Mouse (Mus musculus): ENCODE results near the gene Svs6. TPM values are rescaled to one million over a fixed set of nuclear protein-coding genes. Genes with fewer than 3 reads are reported as not detected.
"Not testable (repeated sequence)": the region's sequence is repeated elsewhere in the genome, so short reads cannot be mapped to it uniquely, and the experiment has no call there.

Gene Svs6
- not detected in 2 replicates for polyA plus RNA-seq (2015; fragmentation: Nextera tagmentation; extraction: Ambion mirVana)

GRCm38 (mm10) chr2:164316451-164316850 is at the start of gene Svs6:
TSS of gene Svs6 (plus strand) at chr2:164316751.
- not testable (repeated sequence) for ATAC-seq; H3K4me2 ChIP-seq; H3K9ac ChIP-seq; H3K4me1 ChIP-seq; H3K9me3 ChIP-seq (replicated peaks); H3K36me3 ChIP-seq (ENCODE audit: poor library complexity, severe bottlenecking); H3K4me3 ChIP-seq; H3K27ac ChIP-seq; H3K27me3 ChIP-seq
- WGBS = 76% methylated on average over 1 of the region's 1 CpGs

GRCm38 (mm10) chr2:164278359-164278758 is 38.2 kb upstream of the Svs6 start, which contains the start of gene Svs4:
TSS of gene Svs4 (minus strand) at chr2:164278459.
- H3K36me3 ChIP-seq (ENCODE audit: poor library complexity, severe bottlenecking) = no peaks in the 10 kb centered on the region
- WGBS = 98% methylated on average over 4 of the region's 4 CpGs
- H3K4me3 ChIP-seq = no peak within 1 kb of the TSS
- no peaks in the 10 kb centered on the region for H3K4me1 ChIP-seq
- no peak within 1 kb of the TSS for H3K4me2 ChIP-seq
- no peaks in the 10 kb centered on the region for H3K9me3 ChIP-seq (replicated peaks)
- no peaks in the 10 kb centered on the region for H3K27me3 ChIP-seq
- no peak for ATAC-seq
- no peak within 1 kb of the TSS for H3K27ac ChIP-seq
- H3K9ac ChIP-seq = no peak within 1 kb of the TSS

GRCm38 (mm10) chr2:164288968-164289367 is 27.6 kb upstream of the Svs6 start, which contains the start of gene Svs3a:
TSS of gene Svs3a (plus strand) at chr2:164289268.
- WGBS = 92% methylated on average over 1 of the region's 1 CpGs

GRCm38 (mm10) chr2:164312599-164312998 is 4.0 kb upstream of the Svs6 start:
- H3K4me3 ChIP-seq = no peak overlapping the region
- no peak overlapping the region for H3K9ac ChIP-seq
- no peak for ATAC-seq
- no peaks in the 10 kb centered on the region for H3K36me3 ChIP-seq (ENCODE audit: poor library complexity, severe bottlenecking)
- H3K27ac ChIP-seq = no peak overlapping the region
- no peaks in the 10 kb centered on the region for H3K27me3 ChIP-seq
- no peak overlapping the region for H3K4me2 ChIP-seq
- no peaks in the 10 kb centered on the region for H3K4me1 ChIP-seq
- no peaks in the 10 kb centered on the region for H3K9me3 ChIP-seq (replicated peaks)
- WGBS = 85% methylated on average over 5 of the region's 5 CpGs

More at GRCm38 (mm10) chr2:164288968-164289367, 27.6 kb upstream of the Svs6 start, which contains the start of gene Svs3a:
- H3K4me1 ChIP-seq; H3K9me3 ChIP-seq (replicated peaks); ATAC-seq; H3K4me2 ChIP-seq; H3K4me3 ChIP-seq; H3K27me3 ChIP-seq; H3K9ac ChIP-seq; H3K36me3 ChIP-seq (ENCODE audit: poor library complexity, severe bottlenecking); H3K27ac ChIP-seq: not testable (repeated sequence)

GRCm38 (mm10) chr2:164315460-164315859 is 1.1 kb upstream of the Svs6 start:
- not testable (repeated sequence) for ATAC-seq, H3K4me1 ChIP-seq

GRCm38 (mm10) chr2:164320983-164321382 is 4.4 kb downstream of the Svs6 start:
- H3K36me3 ChIP-seq (ENCODE audit: poor library complexity, severe bottlenecking) = no peaks in the 10 kb centered on the region
- H3K9ac ChIP-seq = no peak overlapping the region
- no peaks in the 10 kb centered on the region for H3K4me1 ChIP-seq
- ATAC-seq = no peak
- 85% methylated on average over 6 of the region's 6 CpGs for WGBS
- H3K27ac ChIP-seq = no peak overlapping the region
- no peak overlapping the region for H3K4me3 ChIP-seq
- no peaks in the 10 kb centered on the region for H3K9me3 ChIP-seq (replicated peaks)
- no peak overlapping the region for H3K4me2 ChIP-seq
- H3K27me3 ChIP-seq = no peaks in the 10 kb centered on the region

More at GRCm38 (mm10) chr2:164315460-164315859, 1.1 kb upstream of the Svs6 start:
- H3K9ac ChIP-seq; H3K4me2 ChIP-seq; H3K27me3 ChIP-seq; H3K9me3 ChIP-seq (replicated peaks); H3K36me3 ChIP-seq (ENCODE audit: poor library complexity, severe bottlenecking); H3K27ac ChIP-seq; H3K4me3 ChIP-seq: not testable (repeated sequence)

- not testable (repeated sequence) for H3K9ac ChIP-seq; H3K27me3 ChIP-seq; H3K36me3 ChIP-seq (ENCODE audit: poor library complexity, severe bottlenecking); H3K4me1 ChIP-seq; ATAC-seq; H3K4me3 ChIP-seq; H3K9me3 ChIP-seq (replicated peaks); H3K27ac ChIP-seq; H3K4me2 ChIP-seq
- WGBS = 79% methylated on average over 3 of the region's 3 CpGs
These were observed 15.9 kb downstream of the Svs6 start, which contains the start of gene Svs5 for GRCm38 (mm10) chr2:164332440-164332839. TSS of gene Svs5 (plus strand) at chr2:164332740.

GRCm38 (mm10) chr2:164343732-164344131 is 27.2 kb downstream of the Svs6 start:
- H3K36me3 ChIP-seq (ENCODE audit: poor library complexity, severe bottlenecking); H3K27me3 ChIP-seq; H3K27ac ChIP-seq; H3K9ac ChIP-seq; H3K9me3 ChIP-seq (replicated peaks); H3K4me2 ChIP-seq; ATAC-seq; H3K4me1 ChIP-seq; H3K4me3 ChIP-seq: not testable (repeated sequence)
- 82% methylated on average over 1 of the region's 1 CpGs for WGBS

- H3K4me3 ChIP-seq; H3K36me3 ChIP-seq (ENCODE audit: poor library complexity, severe bottlenecking); ATAC-seq; H3K9ac ChIP-seq; H3K4me1 ChIP-seq; H3K27me3 ChIP-seq; H3K27ac ChIP-seq; H3K9me3 ChIP-seq (replicated peaks); H3K4me2 ChIP-seq: not testable (repeated sequence)
These were observed 31.1 kb downstream of the Svs6 start for GRCm38 (mm10) chr2:164347697-164348096.

- Histone ChIP-seq H3K4me1 (no peaks in the 10 kb centered on the region), H3K9ac (no peak overlapping the region), H3K27ac (no peak overlapping the region), H3K27me3 (no peaks in the 10 kb centered on the region), H3K9me3 (replicated peaks) (no peaks in the 10 kb centered on the region), H3K36me3 (ENCODE audit: poor library complexity, severe bottlenecking) (no peaks in the 10 kb centered on the region), H3K4me2 (no peak overlapping the region), H3K4me3 (no peak overlapping the region)
- 92% methylated on average over 3 of the region's 3 CpGs for WGBS
- ATAC-seq = no peak
These were observed 32.4 kb downstream of the Svs6 start for GRCm38 (mm10) chr2:164348980-164349379.

GRCm38 (mm10) chr2:164352697-164353096 is 36.1 kb downstream of the Svs6 start:
- no peaks in the 10 kb centered on the region for H3K27me3 ChIP-seq
- H3K36me3 ChIP-seq (ENCODE audit: poor library complexity, severe bottlenecking) = no peaks in the 10 kb centered on the region
- no peak overlapping the region for H3K9ac ChIP-seq
- no peak overlapping the region for H3K27ac ChIP-seq
- no peaks in the 10 kb centered on the region for H3K9me3 ChIP-seq (replicated peaks)
- H3K4me2 ChIP-seq = no peak overlapping the region
- no peaks in the 10 kb centered on the region for H3K4me1 ChIP-seq
- no peak for ATAC-seq
- no peak overlapping the region for H3K4me3 ChIP-seq
- WGBS = 90% methylated on average over 3 of the region's 3 CpGs

GRCm38 (mm10) chr2:164353356-164353755 is 36.8 kb downstream of the Svs6 start:
- 87% methylated on average over 11 of the region's 11 CpGs for WGBS
- H3K4me3 ChIP-seq = no peak overlapping the region
- H3K4me2 ChIP-seq = no peak overlapping the region
- ATAC-seq = no peak
- H3K27me3 ChIP-seq = no peaks in the 10 kb centered on the region
- no peaks in the 10 kb centered on the region for H3K9me3 ChIP-seq (replicated peaks)
- H3K9ac ChIP-seq = no peak overlapping the region
- no peaks in the 10 kb centered on the region for H3K4me1 ChIP-seq
- H3K36me3 ChIP-seq (ENCODE audit: poor library complexity, severe bottlenecking) = no peaks in the 10 kb centered on the region
- H3K27ac ChIP-seq = no peak overlapping the region

GRCm38 (mm10) chr2:164356177-164356967 is 39.8 kb downstream of the Svs6 start:
- ATAC-seq = no peak
- no peaks in the 10 kb centered on the region for H3K36me3 ChIP-seq (ENCODE audit: poor library complexity, severe bottlenecking)
- WGBS = 82% methylated on average over 11 of the region's 11 CpGs
- H3K9me3 ChIP-seq (replicated peaks) = no peaks in the 10 kb centered on the region
- H3K4me3 ChIP-seq = no peak overlapping the region
- H3K4me1 ChIP-seq = no peaks in the 10 kb centered on the region
- H3K27ac ChIP-seq = no peak overlapping the region
- no peak overlapping the region for H3K4me2 ChIP-seq
- H3K9ac ChIP-seq = no peak overlapping the region
- H3K27me3 ChIP-seq = no peaks in the 10 kb centered on the region
